Mouse (Mus musculus) embryonic stem cell, embryonic (primary cell): ENCODE results near the gene Chsy1.

Source experiments
- CTCF ChIA-PET, 4 experiments: fragments of 300-600 bp in 2 of 4; fragments of 350-600 bp in 2 of 4; sonication (Branson Sonifier 250); formaldehyde crosslinking; loops; one replicate each; lab custom pipeline; 2022; ENCODE audit warnings: inconsistent platforms in 2 of 4; lab: Charles Lee
- POLR2A ChIA-PET, 4 experiments: fragments of 300-600 bp in 2 of 4; fragments of 350-600 bp in 2 of 4; sonication (Branson Sonifier 250); formaldehyde crosslinking; loops; one replicate each; lab custom pipeline; 2022; ENCODE audit warnings: antibody characterized with exemption in 4 of 4, inconsistent platforms in 1 of 4; lab: Charles Lee

The Chsy1 gene

DNA sequence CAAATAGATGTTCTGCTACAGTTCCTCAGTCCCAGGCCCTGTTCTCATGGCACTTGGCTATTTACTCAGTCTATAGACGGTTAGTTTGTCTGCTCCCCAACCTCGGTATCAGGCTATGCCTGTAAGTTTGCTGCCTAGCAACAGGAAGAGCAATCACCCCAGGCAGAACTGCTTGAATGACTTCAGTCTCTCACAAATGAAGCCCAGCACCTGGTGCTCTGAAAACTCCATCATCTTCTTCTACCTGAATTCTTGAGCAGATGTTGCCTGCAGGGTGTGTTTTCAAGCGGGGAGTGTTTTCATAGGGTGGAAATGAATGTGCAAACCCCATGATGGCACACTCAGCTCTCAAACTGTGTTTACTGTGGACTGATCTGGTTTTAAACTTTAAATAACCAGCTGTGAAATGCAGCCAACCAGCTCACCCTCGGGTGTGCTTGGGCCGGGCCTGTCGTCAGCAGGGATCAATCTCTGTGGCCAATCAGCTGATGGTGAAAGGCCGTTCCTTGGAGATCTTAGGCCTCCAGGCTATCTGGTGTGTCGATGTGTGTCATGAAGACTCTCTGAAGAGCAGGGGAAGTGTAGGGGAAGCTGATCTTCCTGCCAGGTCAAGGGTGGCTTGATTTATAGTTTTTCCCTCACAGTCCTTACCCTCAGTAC lies 91.6 kb downstream of the Chsy1 start:
- ChIA-PET CTCF (no interaction called here), POLR2A (interaction anchor here in 1 of 4 experiments (0.5 to 1.3 kb wide), 3 partner anchors 18 to 196 kb away, joined by 3 to 5 read pairs (median 3); no protein-coding TSS in a partner anchor)

GRCm38 (mm10) chr7:66201657-66202056 lies 92.3 kb downstream of the Chsy1 start:
- CTCF ChIA-PET: no interaction called here
- POLR2A ChIA-PET: interaction anchor here in 1 of 4 experiments (0.5 to 1.1 kb wide), 2 partner anchors 18 to 195 kb away, joined by 3 read pairs; no protein-coding TSS in a partner anchor

GRCm38 (mm10) chr7:66209920-66210319 lies 100.6 kb downstream of the Chsy1 start:
- POLR2A ChIA-PET: no interaction called here

DNA sequence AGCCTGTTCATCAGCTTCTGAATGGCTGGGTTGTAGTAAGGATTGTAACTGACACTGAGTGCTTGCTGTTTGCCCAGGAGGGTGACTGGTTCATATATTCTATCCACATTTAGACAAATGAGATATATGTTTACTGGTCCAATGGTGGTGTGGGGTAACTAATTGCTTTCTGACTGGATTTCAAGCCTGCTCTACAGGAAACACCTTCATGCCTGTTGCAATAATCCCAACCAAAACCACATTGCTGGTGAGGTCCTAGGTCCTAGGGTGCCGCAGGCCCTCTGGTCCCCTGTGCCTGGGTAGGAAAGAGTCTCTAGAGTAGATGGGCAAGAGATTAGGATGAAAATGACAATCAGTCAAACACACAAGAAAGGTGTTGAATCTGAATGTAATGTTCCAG lies 103.6 kb downstream of the Chsy1 start:
- CTCF ChIA-PET: no interaction called here
- POLR2A ChIA-PET: no interaction called here

More at GRCm38 (mm10) chr7:66209920-66210319, 100.6 kb downstream of the Chsy1 start:
- CTCF ChIA-PET: no interaction called here

DNA sequence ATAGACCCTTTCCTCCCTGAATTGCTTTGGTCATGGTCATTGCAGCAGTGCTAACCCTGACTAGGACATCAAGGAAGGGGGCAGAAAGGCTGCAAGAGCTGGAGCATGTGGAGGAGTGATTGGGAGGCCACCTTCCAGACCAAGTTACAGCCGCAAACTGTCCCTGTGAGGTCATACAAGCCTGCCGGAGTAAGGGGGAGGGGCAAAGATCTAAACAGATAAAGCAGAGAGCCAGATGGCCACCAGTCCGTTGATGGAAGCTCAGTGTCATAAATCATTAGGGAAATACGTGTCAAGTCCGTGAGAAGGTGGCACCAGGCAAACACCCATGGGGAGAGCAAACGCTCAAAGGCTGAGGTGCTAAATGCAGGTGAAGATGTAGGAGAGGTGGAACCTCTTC lies 105.2 kb downstream of the Chsy1 start:
- ChIA-PET POLR2A (no interaction called here), CTCF (interaction anchor here in 2 of 4 experiments (0.6 kb wide), 2 partner anchors 11 to 447 kb away, joined by 6 to 9 read pairs; no protein-coding TSS in a partner anchor)

GRCm38 (mm10) chr7:66215911-66216310 lies 106.6 kb downstream of the Chsy1 start:
- ChIA-PET CTCF (no interaction called here), POLR2A (interaction anchor here in 1 of 4 experiments (1.5 kb wide), 1 partner anchor 137 kb away, joined by 4 read pairs; no protein-coding TSS in a partner anchor)

GRCm38 (mm10) chr7:66217011-66217410 lies 107.7 kb downstream of the Chsy1 start:
- POLR2A ChIA-PET: interaction anchor here in 1 of 4 experiments (1.5 kb wide), 1 partner anchor 138 kb away, joined by 4 read pairs; no protein-coding TSS in a partner anchor
- CTCF ChIA-PET: no interaction called here

GRCm38 (mm10) chr7:66217531-66218094 lies 108.3 kb downstream of the Chsy1 start:
- ChIA-PET POLR2A (interaction anchor here in 2 of 4 experiments (0.5 to 1.5 kb wide), 3 partner anchors 108 to 1319 kb away, joined by 3 to 4 read pairs (median 4); no protein-coding TSS in a partner anchor), CTCF (no interaction called here)

- POLR2A ChIA-PET: interaction anchor here in 1 of 4 experiments (0.5 to 1.2 kb wide), 2 partner anchors 108 to 1320 kb away, joined by 3 to 4 read pairs; no protein-coding TSS in a partner anchor
- CTCF ChIA-PET: interaction anchor here in 1 of 4 experiments (0.6 kb wide), 1 partner anchor 13 kb away, joined by 3 read pairs; no protein-coding TSS in a partner anchor
Observed at GRCm38 (mm10) chr7:66218193-66219014, 109.1 kb downstream of the Chsy1 start.

DNA sequence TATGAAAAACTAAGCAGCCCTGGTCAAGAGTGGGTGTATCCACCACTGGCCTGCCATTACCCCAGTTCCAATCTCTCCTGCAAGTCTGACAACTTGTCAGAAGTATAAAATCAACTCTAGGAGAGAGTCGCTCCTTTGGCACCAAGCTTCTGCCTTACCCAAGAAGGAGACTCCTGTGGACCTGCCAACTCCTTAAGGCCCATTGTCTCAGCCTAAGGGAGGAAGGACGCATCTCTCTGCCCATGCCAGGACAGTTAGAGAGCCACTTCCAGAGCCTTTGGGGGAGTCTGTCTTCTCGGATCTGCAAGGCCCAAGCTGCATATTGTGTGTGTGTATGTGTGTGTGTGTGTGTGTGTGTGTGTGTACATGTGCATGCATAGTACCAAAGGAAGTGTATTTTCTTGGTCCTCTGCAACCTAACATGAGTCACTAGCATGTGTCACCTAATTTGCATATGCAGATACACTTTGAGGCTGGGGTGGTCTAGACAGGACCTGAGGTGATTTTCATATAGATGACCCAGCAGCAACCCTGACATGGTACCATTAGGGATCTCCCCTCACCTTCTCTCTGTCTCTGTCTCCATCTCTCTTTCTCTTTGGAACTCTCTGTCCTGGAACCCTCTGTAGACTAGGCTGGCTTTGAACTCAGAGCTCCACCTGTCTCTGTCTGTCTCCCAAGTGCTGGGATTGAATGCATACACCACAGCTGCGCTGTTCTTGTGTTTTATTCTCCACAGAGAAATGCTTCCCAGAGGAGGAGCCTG lies 109.9 kb downstream of the Chsy1 start:
- CTCF ChIA-PET: interaction anchor here in 2 of 4 experiments (0.6 kb wide), 2 partner anchors 13 to 41 kb away, joined by 3 to 17 read pairs; no protein-coding TSS in a partner anchor
- POLR2A ChIA-PET: no interaction called here

DNA sequence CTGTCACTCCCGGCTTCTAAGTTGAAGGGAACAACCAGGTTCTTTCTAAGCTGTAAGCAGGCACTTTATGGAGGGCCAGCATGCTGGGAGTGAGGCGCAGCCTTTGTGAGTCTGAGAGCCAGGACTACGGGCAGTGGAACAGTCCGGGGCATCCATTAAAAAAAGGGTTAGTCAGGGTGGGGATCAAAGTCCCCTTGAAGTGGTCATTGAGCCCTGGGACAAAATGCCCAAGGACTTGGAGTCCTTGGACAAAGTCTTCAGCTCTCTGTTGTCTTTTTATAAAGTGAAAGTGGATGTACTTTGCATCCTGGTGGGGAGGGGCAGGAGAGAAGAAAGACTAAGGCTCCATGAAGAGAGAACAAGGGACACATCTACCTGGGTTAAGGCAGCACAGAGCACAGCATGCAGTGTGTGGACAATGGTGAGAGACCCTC lies 110.5 kb downstream of the Chsy1 start:
- POLR2A ChIA-PET: no interaction called here
- CTCF ChIA-PET: no interaction called here

DNA sequence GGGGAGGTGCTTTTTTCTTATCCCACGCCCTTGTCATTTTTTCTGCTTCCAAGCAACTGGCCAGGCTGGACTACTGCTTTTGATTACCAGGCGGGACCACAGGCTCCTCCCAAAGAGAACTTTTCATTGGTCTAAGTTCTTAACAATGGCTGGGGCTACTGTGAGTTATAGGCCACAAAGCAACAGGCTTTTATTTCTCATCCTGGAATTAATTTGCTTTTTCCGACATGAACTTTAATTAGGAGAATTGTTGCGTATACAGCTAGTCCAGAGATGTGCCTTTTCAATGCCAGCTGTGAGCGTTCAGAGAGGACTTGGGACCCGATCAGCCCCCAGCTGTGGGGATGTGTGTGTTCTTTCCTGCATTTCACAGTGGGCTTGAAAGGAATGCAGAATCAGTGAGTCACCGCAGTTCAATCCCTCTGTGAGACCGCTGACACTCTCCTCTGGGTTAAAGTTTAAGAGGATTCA lies 113.3 kb downstream of the Chsy1 start:
- ChIA-PET CTCF (no interaction called here), POLR2A (interaction anchor here in 1 of 4 experiments (0.7 kb wide), 1 partner anchor 437 kb away, joined by 3 read pairs; no protein-coding TSS in a partner anchor)
